Mouse (Mus musculus) bone marrow, adult 2 months (tissue): Measurements from ENCODE around the gene Lactb. TPM values are rescaled to one million over a fixed set of nuclear protein-coding genes. Genes with fewer than 3 reads are reported as not detected.

Experiments
- H3K27ac ChIP-seq: fragments of 200-500 bp; 2 replicates; pipeline ENCODE4 v1.5.1; 2012; ENCODE audit warnings: low read depth, mild to moderate bottlenecking, control low read depth, inconsistent platforms, low read length; ENCODE audit not compliant: control insufficient read depth, poor library complexity, insufficient read depth
- H3K4me1 ChIP-seq: fragments of 200-500 bp; 2 replicates; pipeline ENCODE4 v1.6.1; 2011; ENCODE audit warnings: low read length; ENCODE audit not compliant: control insufficient read depth, insufficient read depth
- H3K4me3 ChIP-seq: fragments of 200-500 bp; replicated peaks from 2 replicates; pipeline ENCODE3; 2011; ENCODE audit warnings: mild to moderate bottlenecking, low read depth, low read length, control low read depth; ENCODE audit not compliant: control insufficient read depth
- CTCF ChIP-seq: fragments of 200-500 bp; IDR thresholded peaks from 2 replicates; pipeline ENCODE4 v1.5.1; 2011; ENCODE audit warnings: low read length, control low read depth; ENCODE audit not compliant: control insufficient read depth, insufficient read depth
- POLR2A ChIP-seq: fragments of 200-500 bp; IDR thresholded peaks from 2 replicates; pipeline ENCODE4 v1.6.1; 2011; ENCODE audit warnings: low read depth, mild to moderate bottlenecking, control low read depth, low read length, borderline replicate concordance; ENCODE audit not compliant: control insufficient read depth
- WGBS: fragments of 180-500 bp; shearing (Covaris S2); methylation state at CpG from one replicate; pipeline ENCODE4 v1.1.7; 2018; 5-methylcytosine and 5-hydroxymethylcytosine counted together
- polyA plus RNA-seq: library from polyadenylated mRNA; stranded (reverse); fragments of >200 nt; gene quantifications from 2 replicates; pipeline ENCODE4 v1.2.4, GENCODE M21; 2011; ENCODE audit warnings: low replicate concordance; ENCODE audit not compliant: missing spikeins, insufficient read depth, insufficient read length

The Lactb gene
- polyA plus RNA-seq, 1 experiment = 8.1 TPM

GRCm38 (mm10) chr9:66905990-66906389 is 69.3 kb downstream of the Lactb start:
- Histone ChIP-seq H3K27ac (no peak overlapping the region), H3K4me3 (no peak overlapping the region), H3K4me1 (peaks cover 1% of the 10 kb centered on the region; the same call in 1 of the 2 replicates)
- TF ChIP-seq CTCF = no peak
- no peak for TF ChIP-seq POLR2A
- 75% methylated on average over 9 of the region's 9 CpGs for WGBS

Other genes starting within 250 kb of the Lactb start
- 1.3 and 5.0 TPM in 2 replicates for gene Aph1b, start 180.0 kb downstream of the Lactb start, polyA plus RNA-seq
- gene Gm10647, start 178.4 kb downstream of the Lactb start, polyA plus RNA-seq = 0.50 TPM in 1 of 2 replicates, not detected in the other
- gene Aph1c, start 140.8 kb downstream of the Lactb start, polyA plus RNA-seq = 1.7 and 5.8 TPM in 2 replicates
- 22.5 and 25.3 TPM in 2 replicates for gene Rab8b, start 55.8 kb downstream of the Lactb start, polyA plus RNA-seq
- 99.8 and 183 TPM in 2 replicates for gene Rps27l, start 29.4 kb downstream of the Lactb start, polyA plus RNA-seq
- 167 and 282 TPM in 2 replicates for gene Tpm1, start 73.9 kb upstream of the Lactb start, polyA plus RNA-seq